Comparison of ENCODE assay signal across 8 mouse cellular contexts in genomic region chr3:95818026-95818511, GRCm38 (mm10). TPM values are rescaled to one million over a fixed set of nuclear protein-coding genes. Genes with fewer than 3 reads are reported as not detected.
A peak's percentile ranks its signal among the peaks of the same experiment; 100 is the strongest.
DNase-seq lines count a peak whose midpoint lies in the region; ATAC-seq and TF ChIP-seq lines count a peak whose summit lies in the region.

No protein-coding gene starts in this region.

- H3K27ac ChIP-seq in intestine, embryonic 15.5 days: peak overlapping the region; percentile 100
- peak overlapping the region; percentile 86 for H3K27ac ChIP-seq in liver, adult 2 months (replicated peaks; ENCODE audit: insufficient read depth, low read depth, low read length)

- peaks cover 17% of the 10 kb centered on the region; the same call in 1 of the 2 replicates for H3K79me2 ChIP-seq in liver, adult 2 months (ENCODE audit: control insufficient read depth, insufficient read depth, low read length)

- peak overlapping the region; percentile 52 for H3K4me2 ChIP-seq in intestine, embryonic 15.5 days (replicated peaks)

- TF ChIP-seq POLR2A in liver, adult 2 months (IDR thresholded peaks at IDR 0.05; ENCODE audit: extremely low read depth, insufficient read depth, low read length): no peak

- peak overlapping the region; percentile 75 for H3K4me3 ChIP-seq in intestine, embryonic 15.5 days (replicated peaks)
- peak overlapping the region; percentile 72 for H3K4me3 ChIP-seq in liver, adult 2 months (ENCODE audit: insufficient read depth, low read depth, low read length)

- DNase-seq in thymus, postnatal 14 days: peak; percentile 53
- no peak for DNase-seq in thymus, postnatal 4 days
- peak; percentile 71 to 74 for DNase-seq in cerebellum, postnatal 25 days
- peak; percentile 26 for DNase-seq in gastrocnemius, postnatal 25 days
- peak; percentile 63 for DNase-seq in liver, adult 2 months (ENCODE audit: extremely low read depth, low read depth, low spot score)
- peak; percentile 60 for DNase-seq in naive thymus-derived CD4-positive, alpha-beta T cell, adult 2 months (ENCODE audit: low read depth)
- peak; percentile 10 for DNase-seq in urinary bladder, postnatal 10 days (ENCODE audit: low spot score)

- ATAC-seq in intestine, embryonic 15.5 days: peak; percentile 17; the same call in 1 of the 2 replicates

- H3K9me3 ChIP-seq in intestine, embryonic 15.5 days: no peaks in the 10 kb centered on the region

- TF ChIP-seq CTCF in liver, adult 2 months (IDR thresholded peaks at IDR 0.05; ENCODE audit: low read depth, low read length): no peak

- no peaks in the 10 kb centered on the region for H3K36me3 ChIP-seq in intestine, embryonic 15.5 days
- H3K36me3 ChIP-seq in liver, adult 2 months (ENCODE audit: control insufficient read depth, insufficient read depth, low read length): no peaks in the 10 kb centered on the region

- H3K9ac ChIP-seq in intestine, embryonic 15.5 days: peak overlapping the region; percentile 98
- peak overlapping the region; percentile 93 for H3K9ac ChIP-seq in liver, adult 2 months (ENCODE audit: low read depth, low read length)

- peaks cover 3% of the 10 kb centered on the region; the same call in 1 of the 2 replicates for H3K4me1 ChIP-seq in intestine, embryonic 15.5 days (replicated peaks)
- H3K4me1 ChIP-seq in liver, adult 2 months (ENCODE audit: control insufficient read depth, insufficient read depth, low read length): peaks cover 1% of the 10 kb centered on the region

- H3K27me3 ChIP-seq in intestine, embryonic 15.5 days (replicated peaks): no peaks in the 10 kb centered on the region
- no peaks in the 10 kb centered on the region for H3K27me3 ChIP-seq in liver, adult 2 months (ENCODE audit: control insufficient read depth, insufficient read depth, low read length)

- under 1% methylated on average over 21 of the region's 21 CpGs for WGBS in intestine, embryonic 15.5 days
- WGBS in liver, adult 2 months: 0% methylated on average over 21 of the region's 21 CpGs

RNA-seq across cellular contexts. Expression of gene Rprd2, which starts 0.6 kb away (rescaled TPM):
- total RNA-seq in gastrocnemius, postnatal 25 days (2021): 10 to 100 TPM; 27.1 to 28.2 TPM
- 16.9 and 18.3 TPM in 2 replicates for polyA plus RNA-seq in intestine, embryonic 15.5 days (2015; fragmentation: Nextera tagmentation; extraction: Ambion mirVana)
- 7.6 and 9.3 TPM in 2 replicates for total RNA-seq in liver, adult 2 months (2014; rRNA removed)
- polyA plus RNA-seq in liver, adult 2 months (2012; rRNA removed): 5.1 and 7.9 TPM in 2 replicates

RNA-seq across cellular contexts. Expression of gene Prpf3, which starts 37.6 kb away (rescaled TPM):
- 10 to 100 TPM; 11.8 to 17.6 TPM for total RNA-seq in gastrocnemius, postnatal 25 days (2021)
- polyA plus RNA-seq in intestine, embryonic 15.5 days (2015; fragmentation: Nextera tagmentation; extraction: Ambion mirVana): 44.2 and 44.9 TPM in 2 replicates
- total RNA-seq in liver, adult 2 months (2014; rRNA removed): 6.5 and 7.8 TPM in 2 replicates
- 4.1 and 7.4 TPM in 2 replicates for polyA plus RNA-seq in liver, adult 2 months (2012; rRNA removed)

RNA-seq across cellular contexts. Expression of gene Mrps21, which starts 53.2 kb away (rescaled TPM):
- 100 to 1,000 TPM; 277 to 284 TPM for total RNA-seq in gastrocnemius, postnatal 25 days (2021)
- 346 and 351 TPM in 2 replicates for polyA plus RNA-seq in intestine, embryonic 15.5 days (2015; fragmentation: Nextera tagmentation; extraction: Ambion mirVana)
- total RNA-seq in liver, adult 2 months (2014; rRNA removed): 137 and 205 TPM in 2 replicates
- 39.6 and 49.3 TPM in 2 replicates for polyA plus RNA-seq in liver, adult 2 months (2012; rRNA removed)

RNA-seq across cellular contexts. Expression of gene Tars2, which starts 58.1 kb away (rescaled TPM):
- 10 to 100 TPM; 25.9 to 26.9 TPM for total RNA-seq in gastrocnemius, postnatal 25 days (2021)
- polyA plus RNA-seq in intestine, embryonic 15.5 days (2015; fragmentation: Nextera tagmentation; extraction: Ambion mirVana): 54.4 and 54.5 TPM in 2 replicates
- total RNA-seq in liver, adult 2 months (2014; rRNA removed): 18.9 and 22.2 TPM in 2 replicates
- polyA plus RNA-seq in liver, adult 2 months (2012; rRNA removed): 24.6 and 26.5 TPM in 2 replicates
